Mouse (Mus musculus): ENCODE measurements around the gene Tmem167. TPM values are rescaled to one million over a fixed set of nuclear protein-coding genes. Genes with fewer than 3 reads are reported as not detected.

Gene Tmem167
- total and polyA plus RNA-seq, 2 experiments from 2014 or later, result 8.2 to 24.9 TPM

DNA sequence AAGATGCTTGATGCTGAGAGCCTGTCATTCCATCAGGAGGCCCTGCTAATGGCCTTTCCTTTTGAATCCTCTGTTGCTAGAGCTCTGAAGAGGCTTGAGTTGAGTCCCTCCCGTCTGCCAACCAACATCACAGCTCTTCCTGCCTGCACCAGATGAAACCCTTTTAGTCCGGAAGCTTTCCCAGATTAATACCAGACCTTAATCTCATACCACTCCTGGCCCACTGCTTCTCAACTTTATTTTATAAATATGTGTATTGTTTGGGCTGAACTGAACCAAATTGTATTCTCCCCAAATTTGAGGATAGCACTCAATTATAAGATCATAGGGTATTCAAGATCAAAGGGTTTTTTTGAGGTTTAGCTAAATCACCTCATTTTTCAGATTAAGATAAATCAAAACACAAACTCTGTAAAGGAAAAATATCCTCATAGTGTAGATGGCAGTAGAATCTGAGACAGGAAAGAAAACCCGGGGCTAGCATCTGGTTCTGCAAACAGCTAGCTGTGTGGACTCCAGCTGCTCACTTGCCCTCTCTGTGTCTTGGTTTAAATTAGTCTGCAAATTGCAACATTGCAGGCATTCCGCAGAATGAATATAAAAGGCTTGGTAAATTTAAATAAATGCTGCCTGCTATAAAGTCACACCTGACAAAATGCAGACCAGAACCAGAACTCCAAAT is 81.3 kb downstream of the Tmem167 start:
- ATAC-seq (ENCODE audit: insufficient read depth, low read depth), result no peak
- 47% methylated on average over 4 of the region's 4 CpGs for WGBS

DNA sequence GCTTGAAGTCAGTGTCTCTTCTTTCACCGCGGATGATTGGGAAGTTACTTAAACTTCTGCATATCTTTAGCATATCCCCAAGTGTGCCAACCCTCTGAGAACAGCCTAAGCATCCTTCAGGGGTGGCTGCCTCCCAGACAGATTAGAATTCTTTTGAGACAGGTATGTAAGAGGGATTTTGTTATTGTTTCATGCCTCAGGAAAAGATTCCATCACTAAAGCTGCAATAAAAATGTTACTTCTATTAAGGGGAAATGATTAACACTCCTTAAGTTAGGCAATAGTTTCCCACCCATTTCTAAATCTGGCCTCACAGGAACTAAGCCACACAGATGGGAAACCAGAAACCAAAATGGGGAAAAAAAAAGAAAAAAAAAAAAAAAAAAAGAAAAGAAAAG is 81.9 kb downstream of the Tmem167 start:
- no peaks in the 10 kb centered on the region for H3K27me3 ChIP-seq (ENCODE audit: control insufficient read depth, insufficient read depth, low read length)
- H3K4me1 ChIP-seq (ENCODE audit: control insufficient read depth, insufficient read depth), result no peaks in the 10 kb centered on the region
- no peak overlapping the region for H3K27ac ChIP-seq (ENCODE audit: low read depth)
- no peak overlapping the region for H3K4me3 ChIP-seq (ENCODE audit: low read depth, low read length)
- no peak for TF ChIP-seq EP300 (IDR thresholded peaks at IDR 0.05; ENCODE audit: low read depth)
- no peak for TF ChIP-seq CTCF (IDR thresholded peaks at IDR 0.05; ENCODE audit: low read depth)
- H3K36me3 ChIP-seq (replicated peaks; ENCODE audit: control insufficient read depth, insufficient read depth, low read length), result no peaks in the 10 kb centered on the region
- WGBS, result 31% methylated on average over 2 of the region's 2 CpGs
- H3K4me2 ChIP-seq (ENCODE audit: low read depth, low read length), result no peak overlapping the region
- H3K9ac ChIP-seq (replicated peaks; ENCODE audit: low read depth, low read length), result no peak overlapping the region
- no peaks in the 10 kb centered on the region for H3K9me3 ChIP-seq (replicated peaks; ENCODE audit: control insufficient read depth, low read length)
- no peak for DNase-seq (ENCODE audit: low spot score)
- ATAC-seq (ENCODE audit: insufficient read depth, low read depth), result no peak

More for the DNA sequence above, 81.3 kb downstream of the Tmem167 start:
- Histone ChIP-seq H3K4me1 (ENCODE audit: control insufficient read depth, insufficient read depth) (no peaks in the 10 kb centered on the region), H3K9ac (replicated peaks; ENCODE audit: low read depth, low read length) (no peak overlapping the region), H3K4me2 (ENCODE audit: low read depth, low read length) (no peak overlapping the region), H3K36me3 (replicated peaks; ENCODE audit: control insufficient read depth, insufficient read depth, low read length) (no peaks in the 10 kb centered on the region), H3K9me3 (replicated peaks; ENCODE audit: control insufficient read depth, low read length) (no peaks in the 10 kb centered on the region), H3K4me3 (ENCODE audit: low read depth, low read length) (no peak overlapping the region), H3K27me3 (ENCODE audit: control insufficient read depth, insufficient read depth, low read length) (no peaks in the 10 kb centered on the region), H3K27ac (ENCODE audit: low read depth) (no peak overlapping the region)
- TF ChIP-seq CTCF (IDR thresholded peaks at IDR 0.05; ENCODE audit: low read depth), result no peak
- no peak for TF ChIP-seq EP300 (IDR thresholded peaks at IDR 0.05; ENCODE audit: low read depth)
- DNase-seq (ENCODE audit: low spot score), result no peak

DNA sequence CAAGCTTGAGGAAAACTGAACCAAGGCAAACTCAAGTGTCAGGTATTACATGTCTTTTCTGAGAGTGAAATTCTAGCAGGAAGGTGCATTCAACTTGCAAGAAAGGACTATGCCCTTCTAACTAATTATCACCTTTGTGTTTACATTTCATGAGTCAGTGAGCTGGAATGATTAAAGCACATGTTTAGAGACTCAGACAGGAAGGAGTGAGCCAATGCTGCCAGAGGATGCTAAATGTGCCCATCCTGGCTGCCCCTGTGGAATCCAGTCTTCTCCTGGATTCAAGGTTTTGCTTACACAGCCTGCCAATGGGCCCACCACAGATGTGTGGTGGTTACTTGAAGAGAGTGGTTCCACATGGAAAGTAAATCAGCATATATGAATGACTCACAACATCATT is 82.5 kb downstream of the Tmem167 start:
- no peak for DNase-seq (ENCODE audit: low spot score)

DNA sequence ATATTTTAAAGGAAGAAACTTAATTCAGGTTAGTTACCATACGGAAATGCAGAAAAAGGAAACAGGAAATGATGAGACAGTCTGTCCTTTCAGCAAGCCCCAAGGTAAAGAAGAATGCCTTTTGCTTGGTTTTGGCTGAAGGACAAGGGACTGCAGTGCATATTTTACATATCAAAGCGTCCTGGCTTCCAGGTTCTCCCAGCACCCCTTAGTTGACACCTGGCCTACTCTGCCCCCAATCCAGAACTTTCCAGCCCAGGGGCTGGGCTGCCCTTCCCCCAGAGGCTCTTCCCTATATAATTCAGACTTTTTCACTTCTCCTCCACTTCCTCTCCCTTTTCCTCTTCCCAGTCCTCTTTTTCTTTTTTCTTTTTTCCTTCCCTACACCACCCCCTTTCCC is 86.7 kb downstream of the Tmem167 start:
- H3K9me3 ChIP-seq (replicated peaks; ENCODE audit: control insufficient read depth, low read length), result no peaks in the 10 kb centered on the region
- H3K4me2 ChIP-seq (ENCODE audit: low read depth, low read length), result no peak overlapping the region
- H3K36me3 ChIP-seq (replicated peaks; ENCODE audit: control insufficient read depth, insufficient read depth, low read length), result no peaks in the 10 kb centered on the region
- DNase-seq (ENCODE audit: low spot score), result no peak
- H3K27me3 ChIP-seq (ENCODE audit: control insufficient read depth, insufficient read depth, low read length), result no peaks in the 10 kb centered on the region
- no peak overlapping the region for H3K4me3 ChIP-seq (ENCODE audit: low read depth, low read length)
- 55% methylated on average over 2 of the region's 2 CpGs for WGBS
- no peak overlapping the region for H3K27ac ChIP-seq (ENCODE audit: low read depth)
- H3K4me1 ChIP-seq (ENCODE audit: control insufficient read depth, insufficient read depth), result no peaks in the 10 kb centered on the region
- H3K9ac ChIP-seq (replicated peaks; ENCODE audit: low read depth, low read length), result no peak overlapping the region
- no peak for ATAC-seq (ENCODE audit: insufficient read depth, low read depth)
- TF ChIP-seq EP300 (IDR thresholded peaks at IDR 0.05; ENCODE audit: low read depth) (no peak), CTCF (IDR thresholded peaks at IDR 0.05; ENCODE audit: low read depth) (no peak)

More for the DNA sequence above, 82.5 kb downstream of the Tmem167 start:
- Histone ChIP-seq H3K9me3 (replicated peaks; ENCODE audit: control insufficient read depth, low read length) (no peaks in the 10 kb centered on the region), H3K27ac (ENCODE audit: low read depth) (no peak overlapping the region), H3K4me3 (ENCODE audit: low read depth, low read length) (no peak overlapping the region), H3K9ac (replicated peaks; ENCODE audit: low read depth, low read length) (no peak overlapping the region), H3K4me2 (ENCODE audit: low read depth, low read length) (no peak overlapping the region), H3K27me3 (ENCODE audit: control insufficient read depth, insufficient read depth, low read length) (no peaks in the 10 kb centered on the region), H3K36me3 (replicated peaks; ENCODE audit: control insufficient read depth, insufficient read depth, low read length) (no peaks in the 10 kb centered on the region), H3K4me1 (ENCODE audit: control insufficient read depth, insufficient read depth) (no peaks in the 10 kb centered on the region)
- ATAC-seq (ENCODE audit: insufficient read depth, low read depth), result no peak
- TF ChIP-seq CTCF (IDR thresholded peaks at IDR 0.05; ENCODE audit: low read depth) (no peak), EP300 (IDR thresholded peaks at IDR 0.05; ENCODE audit: low read depth) (no peak)

DNA sequence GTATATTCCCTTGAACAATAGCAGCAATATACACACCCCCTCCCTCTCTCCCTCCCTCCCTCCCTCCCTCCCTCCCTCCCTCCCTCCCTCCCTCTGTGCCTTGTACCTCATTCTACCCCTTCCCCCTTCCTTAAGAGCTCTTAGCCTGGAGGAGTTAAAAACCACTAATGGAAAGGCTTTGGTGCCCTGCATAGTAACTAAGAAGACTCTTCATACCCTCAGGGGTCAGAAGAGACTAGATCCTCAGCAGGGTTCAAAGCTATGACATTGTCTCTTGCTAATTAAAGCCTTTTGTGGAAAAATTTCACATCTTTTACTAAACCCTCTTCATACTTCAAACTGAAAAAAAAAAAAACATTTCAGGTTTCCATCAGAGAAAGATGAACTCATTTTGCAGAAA is 93.3 kb downstream of the Tmem167 start:
- ATAC-seq (ENCODE audit: insufficient read depth, low read depth), result no peak
- H3K9ac ChIP-seq (replicated peaks; ENCODE audit: low read depth, low read length), result no peak overlapping the region
- TF ChIP-seq EP300 (IDR thresholded peaks at IDR 0.05; ENCODE audit: low read depth), result no peak
- TF ChIP-seq CTCF (IDR thresholded peaks at IDR 0.05; ENCODE audit: low read depth), result no peak

DNA sequence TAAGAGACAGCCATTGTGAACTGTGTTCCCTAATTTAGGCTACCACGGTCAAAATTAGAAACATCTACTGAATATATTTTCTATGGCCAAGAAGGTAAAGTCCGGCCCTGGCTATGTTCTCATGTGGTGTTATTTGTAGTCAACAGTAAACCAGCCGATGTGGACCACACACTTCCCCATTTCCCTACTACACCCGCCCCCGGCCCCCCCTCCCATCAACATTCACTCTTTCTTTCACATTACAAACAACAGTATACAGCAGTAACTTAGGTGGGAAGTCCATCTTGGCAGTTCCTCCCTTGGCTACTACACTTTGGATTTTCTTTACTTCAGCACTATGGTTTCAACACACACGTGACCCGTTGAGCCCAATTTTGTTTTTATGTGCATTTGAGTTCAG is 94.6 kb downstream of the Tmem167 start:
- no peak overlapping the region for H3K9ac ChIP-seq (replicated peaks; ENCODE audit: low read depth, low read length)
- TF ChIP-seq EP300 (IDR thresholded peaks at IDR 0.05; ENCODE audit: low read depth) (no peak), CTCF (IDR thresholded peaks at IDR 0.05; ENCODE audit: low read depth) (no peak)
- WGBS, result 81% methylated on average over 7 of the region's 7 CpGs
- no peak for ATAC-seq (ENCODE audit: insufficient read depth, low read depth)
- no peak overlapping the region for H3K4me2 ChIP-seq (ENCODE audit: low read depth, low read length)
- no peak for DNase-seq (ENCODE audit: low spot score)
- no peaks in the 10 kb centered on the region for H3K27me3 ChIP-seq (ENCODE audit: control insufficient read depth, insufficient read depth, low read length)
- no peak overlapping the region for H3K27ac ChIP-seq (ENCODE audit: low read depth)
- H3K36me3 ChIP-seq (replicated peaks; ENCODE audit: control insufficient read depth, insufficient read depth, low read length), result no peaks in the 10 kb centered on the region
- H3K4me3 ChIP-seq (ENCODE audit: low read depth, low read length), result no peak overlapping the region
- no peaks in the 10 kb centered on the region for H3K9me3 ChIP-seq (replicated peaks; ENCODE audit: control insufficient read depth, low read length)
- H3K4me1 ChIP-seq (ENCODE audit: control insufficient read depth, insufficient read depth), result no peaks in the 10 kb centered on the region

More for the DNA sequence above, 93.3 kb downstream of the Tmem167 start:
- Histone ChIP-seq H3K27me3 (ENCODE audit: control insufficient read depth, insufficient read depth, low read length) (no peaks in the 10 kb centered on the region), H3K4me3 (ENCODE audit: low read depth, low read length) (no peak overlapping the region), H3K4me1 (ENCODE audit: control insufficient read depth, insufficient read depth) (no peaks in the 10 kb centered on the region), H3K27ac (ENCODE audit: low read depth) (no peak overlapping the region), H3K9me3 (replicated peaks; ENCODE audit: control insufficient read depth, low read length) (no peaks in the 10 kb centered on the region), H3K4me2 (ENCODE audit: low read depth, low read length) (no peak overlapping the region), H3K36me3 (replicated peaks; ENCODE audit: control insufficient read depth, insufficient read depth, low read length) (no peaks in the 10 kb centered on the region)
- DNase-seq (ENCODE audit: low spot score), result no peak
